Mouse (Mus musculus) neural tube, embryonic 15.5 days (tissue): ENCODE measurements around the gene Kcnj4. TPM values are rescaled to one million over a fixed set of nuclear protein-coding genes. Genes with fewer than 3 reads are reported as not detected.

Experiments
- ATAC-seq: fragments of 200-750 bp; cut with Nextera tagmentation; 2 replicates; pipeline ENCODE4 v1.8.0; 2017; ENCODE audit warnings: mild to moderate bottlenecking, moderate TSS enrichment, moderate library complexity; ENCODE audit not compliant: low FRiP score
- H3K27ac ChIP-seq: fragments of 300-500 bp; sonication (generic); replicated peaks from 2 replicates; pipeline ENCODE4 v1.5.1; 2015; ENCODE audit warnings: mild to moderate bottlenecking, inconsistent platforms
- H3K27me3 ChIP-seq: fragments of 300-500 bp; sonication (generic); replicated peaks from 2 replicates; pipeline ENCODE4 v1.6.1; 2015; ENCODE audit warnings: inconsistent platforms
- H3K36me3 ChIP-seq: fragments of 300-500 bp; sonication (generic); 2 replicates; pipeline ENCODE4 v1.6.1; 2015; ENCODE audit warnings: inconsistent platforms
- H3K4me1 ChIP-seq: fragments of 300-500 bp; sonication (generic); 2 replicates; pipeline ENCODE4 v1.6.1; 2015; ENCODE audit warnings: inconsistent platforms
- H3K4me2 ChIP-seq: fragments of 300-500 bp; sonication (generic); 2 replicates; pipeline ENCODE4 v1.6.1; 2015; ENCODE audit warnings: inconsistent platforms, mild to moderate bottlenecking, moderate library complexity
- H3K4me3 ChIP-seq: fragments of 300-500 bp; sonication (generic); replicated peaks from 2 replicates; pipeline ENCODE4 v1.5.1; 2015; ENCODE audit warnings: mild to moderate bottlenecking, inconsistent platforms
- H3K9ac ChIP-seq: fragments of 300-500 bp; sonication (generic); replicated peaks from 2 replicates; pipeline ENCODE4 v1.6.1; 2015; ENCODE audit warnings: mild to moderate bottlenecking, inconsistent platforms
- H3K9me3 ChIP-seq: fragments of 300-500 bp; sonication (generic); replicated peaks from 2 replicates; pipeline ENCODE4 v1.6.1; 2016; ENCODE audit warnings: inconsistent platforms
- whole genome bisulfite sequencing: fragments of 180-500 bp; shearing (Covaris S2); methylation state at CpG from one replicate; pipeline ENCODE4 v1.1.7; 2015; ENCODE audit warnings: mixed read lengths; 5-methylcytosine and 5-hydroxymethylcytosine counted together
- polyA plus RNA-seq: library from polyadenylated mRNA; unstranded; fragments of >200 nt; fragmentation: Nextera tagmentation; extraction: Ambion mirVana; gene quantifications from 2 replicates; pipeline ENCODE4 v1.2.1, GENCODE M21; 2015

The Kcnj4 gene
- polyA plus RNA-seq, 1 experiment from 2014 or later, result not detected

DNA sequence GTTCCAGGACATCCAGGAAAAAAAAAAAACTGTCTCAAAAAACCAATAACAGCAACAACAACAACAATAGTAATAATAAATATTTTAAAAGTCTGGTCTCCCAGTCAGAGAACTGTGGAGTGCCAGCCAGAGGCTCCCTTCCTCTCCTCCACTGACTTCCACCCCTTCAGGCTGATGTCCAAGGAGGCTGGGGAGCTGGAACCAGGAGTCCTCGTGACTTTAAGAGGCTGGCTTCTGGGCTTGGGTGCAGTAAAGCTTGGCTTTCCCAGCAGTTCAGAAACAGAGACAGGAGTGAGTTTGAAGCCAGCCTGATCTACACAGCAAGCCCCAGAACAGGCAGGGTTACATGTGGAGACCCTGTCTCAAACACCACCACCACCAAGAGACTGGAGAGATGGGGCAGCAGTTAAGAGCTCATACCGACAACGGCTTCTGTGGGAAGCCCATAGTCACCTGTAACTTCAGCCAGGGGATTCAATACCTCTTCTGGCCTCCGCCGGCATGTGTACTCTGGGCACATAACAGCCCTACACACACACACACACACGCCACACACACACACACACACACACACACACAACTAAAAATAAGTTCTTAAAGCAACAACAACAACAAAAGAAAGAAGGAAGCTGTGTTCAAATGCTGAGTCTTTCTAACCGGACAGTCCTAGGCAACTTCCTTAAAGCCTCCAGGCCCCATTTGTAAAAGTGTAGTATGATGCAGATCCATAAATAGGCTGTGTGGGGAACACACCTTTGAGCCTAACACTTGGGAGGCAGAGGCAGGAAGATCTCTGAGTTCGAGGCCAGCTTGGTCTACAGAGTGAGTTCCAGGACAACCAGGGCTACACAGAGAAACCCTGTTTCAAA lies 59.0 kb downstream of the Kcnj4 start:
- no peak for ATAC-seq
- H3K27me3 ChIP-seq, result no peaks in the 10 kb centered on the region
- H3K9me3 ChIP-seq, result no peaks in the 10 kb centered on the region
- H3K27ac ChIP-seq, result no peak overlapping the region
- H3K36me3 ChIP-seq, result no peaks in the 10 kb centered on the region
- no peak overlapping the region for H3K4me2 ChIP-seq
- WGBS, result 87% methylated on average over 8 of the region's 8 CpGs
- H3K4me1 ChIP-seq, result peaks cover 10% of the 10 kb centered on the region
- no peak overlapping the region for H3K4me3 ChIP-seq
- H3K9ac ChIP-seq, result no peak overlapping the region

DNA sequence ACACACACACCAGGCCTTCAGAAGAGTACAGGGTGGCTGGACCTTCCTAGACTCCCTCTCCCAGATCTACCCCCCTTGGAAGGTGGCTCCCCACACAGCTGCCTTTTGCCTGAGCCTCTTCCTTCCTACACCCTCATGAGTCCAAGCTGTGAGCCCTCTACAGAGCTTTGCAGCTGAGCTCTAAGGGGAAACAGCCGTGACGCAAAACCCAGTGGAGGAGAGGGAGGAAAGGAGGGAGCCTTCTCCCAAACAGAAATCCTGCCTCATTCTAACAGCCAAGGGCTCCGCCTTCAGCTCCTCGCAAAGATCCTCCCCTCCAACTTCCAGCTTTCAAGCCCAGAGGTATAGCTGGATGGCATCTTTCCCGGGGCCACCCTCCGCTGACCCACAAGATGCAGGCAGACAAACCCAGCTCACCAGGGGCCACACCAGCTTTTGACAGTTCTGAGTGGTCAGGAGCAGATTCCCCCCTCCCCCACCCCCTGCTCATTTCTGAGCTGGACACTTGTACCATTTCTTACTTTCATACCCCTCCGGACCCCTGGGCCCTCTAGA lies 61.1 kb downstream of the Kcnj4 start:
- 64% methylated on average over 7 of the region's 7 CpGs for WGBS
- Histone ChIP-seq H3K4me3 (no peak overlapping the region), H3K4me1 (peaks cover 30% of the 10 kb centered on the region), H3K36me3 (no peaks in the 10 kb centered on the region), H3K27ac (no peak overlapping the region), H3K9ac (no peak overlapping the region), H3K4me2 (no peak overlapping the region), H3K27me3 (no peaks in the 10 kb centered on the region), H3K9me3 (no peaks in the 10 kb centered on the region)
- no peak for ATAC-seq

DNA sequence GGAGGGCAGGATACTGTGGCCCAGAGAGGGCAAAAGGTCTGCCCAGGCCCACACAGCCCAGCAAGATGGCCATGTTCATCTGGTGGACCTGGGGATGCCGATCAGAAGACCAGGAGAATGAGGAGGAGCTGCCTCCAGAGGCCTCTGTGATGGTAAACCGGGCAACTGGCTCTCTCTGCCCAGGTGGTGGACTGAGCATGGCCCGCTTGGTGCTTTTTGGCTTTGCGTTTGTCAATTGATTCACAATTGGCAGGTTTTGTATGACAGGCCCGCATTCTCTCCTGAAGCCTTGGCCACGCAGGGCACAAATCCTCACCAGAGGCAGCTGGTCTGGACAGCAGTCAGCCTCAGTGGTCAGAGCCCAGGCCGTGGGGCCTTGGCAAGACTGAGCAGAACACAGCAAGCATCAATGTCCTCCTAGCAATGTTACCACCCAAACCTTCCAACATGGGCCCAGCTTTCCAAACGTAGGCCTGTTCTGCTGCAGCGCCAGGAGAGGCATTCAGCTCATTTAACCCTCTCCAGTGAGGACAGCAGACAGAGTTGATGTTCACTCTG lies 62.0 kb downstream of the Kcnj4 start:
- H3K27ac ChIP-seq, result no peak overlapping the region
- H3K9me3 ChIP-seq, result no peaks in the 10 kb centered on the region
- WGBS, result 81% methylated on average over 9 of the region's 9 CpGs
- ATAC-seq, result no peak
- H3K27me3 ChIP-seq, result no peaks in the 10 kb centered on the region
- H3K36me3 ChIP-seq, result peaks cover under 1% of the 10 kb centered on the region; the same call in 1 of the 2 replicates
- 0 out of 2 replicates have a peak overlapping the region, but pooled peaks have one; percentile 92 for H3K4me2 ChIP-seq
- H3K4me1 ChIP-seq, result peaks cover 39% of the 10 kb centered on the region
- no peak overlapping the region for H3K4me3 ChIP-seq
- no peak overlapping the region; the same call in 1 of the 2 replicates for H3K9ac ChIP-seq

DNA sequence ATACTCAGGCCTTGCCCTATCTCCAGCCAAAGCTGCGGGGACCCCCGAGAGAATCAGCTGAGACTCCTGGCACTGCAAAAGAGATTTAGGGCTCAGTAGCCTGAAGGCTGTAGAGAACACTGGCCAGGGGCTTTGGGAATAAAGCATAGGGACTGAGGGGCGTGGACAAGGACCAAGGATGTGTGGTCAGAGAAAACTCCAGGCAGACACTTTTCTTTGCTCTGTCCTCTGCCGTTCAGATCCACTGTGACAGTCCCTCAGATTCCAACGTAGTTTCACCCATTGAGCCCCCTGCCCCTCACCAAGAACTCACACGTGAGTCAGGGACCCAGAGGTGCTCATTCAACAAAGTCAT lies 62.8 kb downstream of the Kcnj4 start:
- H3K4me3 ChIP-seq, result peak overlapping the region; percentile 89
- peak overlapping the region; percentile 92 for H3K4me2 ChIP-seq
- WGBS, result under 1% methylated on average over 6 of the region's 6 CpGs
- peak overlapping the region; percentile 96 for H3K27ac ChIP-seq
- H3K9ac ChIP-seq, result peak overlapping the region; percentile 89
- H3K4me1 ChIP-seq, result peaks cover 47% of the 10 kb centered on the region
- H3K36me3 ChIP-seq, result peaks cover 9% of the 10 kb centered on the region; the same call in 1 of the 2 replicates
- ATAC-seq, result no peak
- H3K27me3 ChIP-seq, result no peaks in the 10 kb centered on the region
- H3K9me3 ChIP-seq, result no peaks in the 10 kb centered on the region

DNA sequence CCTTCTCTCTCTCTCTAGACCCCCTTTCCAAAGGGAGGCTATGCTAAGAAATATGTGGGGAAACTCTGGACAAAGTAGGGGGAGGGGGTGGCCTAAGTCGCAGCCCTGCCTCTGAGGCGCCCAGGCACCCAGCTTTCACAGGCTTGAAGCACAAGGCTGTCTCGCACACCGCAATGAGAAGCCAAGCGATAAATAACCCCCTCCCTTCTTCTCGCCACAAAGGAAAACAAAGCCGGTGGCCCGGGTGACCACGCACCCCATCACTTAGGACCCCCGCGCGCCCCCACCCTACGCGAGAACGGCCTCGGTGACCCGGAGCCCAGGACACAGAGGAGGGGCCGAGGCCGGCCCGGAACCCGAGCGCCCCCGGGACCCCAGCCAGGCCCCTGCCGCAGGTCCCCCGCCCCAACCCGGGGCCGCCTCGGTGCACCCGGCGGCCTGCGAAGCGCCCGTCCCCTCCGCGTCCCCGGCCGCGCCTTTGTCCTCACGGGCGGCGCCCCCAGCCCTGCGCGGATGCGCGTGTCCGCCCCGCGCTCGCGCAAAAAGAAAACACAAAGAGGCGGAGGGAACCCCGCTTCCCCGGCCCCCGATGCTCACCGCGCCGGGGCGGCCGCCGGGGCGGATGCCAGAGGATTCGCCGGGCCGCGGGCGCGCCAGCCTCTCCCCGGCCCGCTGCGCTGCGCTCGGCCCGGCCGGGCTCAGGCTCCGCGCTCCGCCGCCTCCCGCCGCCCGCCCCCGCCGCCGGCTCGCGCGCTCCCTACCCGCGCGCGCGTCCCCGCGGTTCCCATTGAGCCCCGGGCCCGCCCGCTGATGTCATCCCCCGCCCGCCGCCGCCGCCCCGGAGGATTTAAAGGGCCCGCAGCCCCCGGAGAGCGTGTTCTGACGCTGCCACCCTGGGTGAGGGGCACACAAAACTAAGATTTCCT lies 63.4 kb downstream of the Kcnj4 start:
- Histone ChIP-seq H3K36me3 (peaks cover 10% of the 10 kb centered on the region), H3K9me3 (no peaks in the 10 kb centered on the region), H3K27ac (peak overlapping the region; percentile 96), H3K4me1 (peaks cover 54% of the 10 kb centered on the region), H3K4me2 (peak overlapping the region; percentile 92), H3K9ac (peak overlapping the region; percentile 89), H3K4me3 (peak overlapping the region; percentile 89), H3K27me3 (no peaks in the 10 kb centered on the region)
- WGBS, result under 1% methylated on average over 65 of the region's 107 CpGs
- ATAC-seq, result peak; percentile 80

DNA sequence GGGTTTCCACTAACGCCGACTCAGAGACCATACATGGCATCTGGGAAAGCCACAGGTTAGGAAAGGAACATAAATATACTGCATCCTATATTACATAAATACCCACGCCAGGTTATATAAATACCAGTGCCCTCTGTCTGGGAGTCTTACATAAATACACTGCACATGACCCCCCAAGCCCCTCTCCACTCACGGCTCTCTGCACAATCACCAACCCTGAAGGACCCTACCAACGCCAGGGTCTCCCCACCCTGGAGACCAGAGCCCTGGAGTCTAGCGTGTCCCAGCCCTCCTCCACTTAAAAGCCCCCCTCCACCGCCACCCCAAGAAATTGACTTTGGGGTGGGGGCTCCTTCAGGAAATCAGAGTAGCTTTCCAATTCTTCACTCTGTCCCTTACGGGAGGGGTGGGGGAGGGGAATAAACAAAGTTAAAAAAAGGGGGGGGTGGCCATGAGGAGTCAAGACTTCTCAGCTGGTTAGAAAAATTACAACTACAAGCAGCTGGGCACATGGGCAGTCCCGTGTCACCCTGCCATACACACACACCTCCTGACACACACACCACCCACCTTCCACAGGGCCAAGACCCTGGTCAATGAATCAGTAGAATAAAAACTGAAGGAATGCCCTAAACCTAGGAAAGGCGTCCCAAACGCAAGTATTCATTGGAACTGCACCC lies 64.2 kb downstream of the Kcnj4 start:
- Histone ChIP-seq H3K4me3 (peak overlapping the region; percentile 89), H3K9me3 (no peaks in the 10 kb centered on the region), H3K27ac (peak overlapping the region; percentile 96), H3K27me3 (no peaks in the 10 kb centered on the region), H3K9ac (peak overlapping the region; percentile 89), H3K36me3 (peaks cover 12% of the 10 kb centered on the region), H3K4me2 (peak overlapping the region; percentile 92), H3K4me1 (peaks cover 62% of the 10 kb centered on the region)
- ATAC-seq, result peak; percentile 22
- WGBS, result 10% methylated on average over 11 of the region's 11 CpGs

DNA sequence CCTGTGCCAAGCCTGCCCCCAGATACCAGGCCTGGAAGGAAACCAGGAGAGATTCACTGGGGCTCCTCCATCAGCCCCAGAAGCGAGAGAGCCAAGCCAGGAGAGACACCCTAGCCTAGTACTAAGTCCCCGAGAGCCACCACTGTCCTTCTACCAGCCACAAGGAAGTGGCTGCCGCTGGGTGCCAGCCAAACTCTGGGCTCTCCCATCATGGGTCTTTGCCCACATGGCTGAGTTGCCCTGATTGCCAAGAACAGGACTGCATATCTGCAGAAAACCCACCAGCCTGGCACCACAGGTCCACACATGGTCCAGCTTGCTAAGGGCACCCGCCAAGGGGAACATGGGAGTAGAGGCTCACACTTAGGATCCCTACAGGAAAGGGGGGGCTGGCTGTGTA lies 64.8 kb downstream of the Kcnj4 start:
- Histone ChIP-seq H3K4me3 (peak overlapping the region; percentile 89), H3K4me1 (peaks cover 67% of the 10 kb centered on the region), H3K27me3 (no peaks in the 10 kb centered on the region), H3K27ac (peak overlapping the region; percentile 28; the same call in 1 of the 2 replicates), H3K36me3 (peaks cover 18% of the 10 kb centered on the region), H3K9ac (peak overlapping the region; percentile 89), H3K4me2 (peak overlapping the region; percentile 92), H3K9me3 (no peaks in the 10 kb centered on the region)
- 60% methylated on average over 4 of the region's 4 CpGs for WGBS
- no peak for ATAC-seq

DNA sequence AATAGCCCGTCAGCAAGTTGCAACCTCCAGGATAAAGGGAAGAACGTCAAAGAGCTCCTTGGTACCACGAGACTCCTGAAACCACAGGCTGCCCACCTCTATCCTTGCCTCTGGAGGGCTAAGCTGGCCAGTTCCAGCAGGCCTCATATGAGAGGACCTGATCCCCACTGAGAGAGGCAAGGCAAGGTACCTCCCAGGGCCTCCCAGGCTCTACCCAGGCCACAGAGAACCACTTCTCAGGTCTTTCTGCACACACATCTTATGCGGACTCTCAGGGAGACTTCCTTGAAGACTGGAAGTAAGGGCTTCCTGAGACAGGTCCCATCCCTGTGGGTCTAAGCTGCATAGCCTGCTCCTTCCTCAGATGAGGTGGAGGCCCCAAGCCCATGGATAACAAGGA lies 65.7 kb downstream of the Kcnj4 start:
- 0 out of 2 replicates have a peak overlapping the region, but pooled peaks have one; percentile 1 for H3K27ac ChIP-seq
- H3K27me3 ChIP-seq, result no peaks in the 10 kb centered on the region
- WGBS, result 64% methylated on average over 4 of the region's 4 CpGs
- ATAC-seq, result no peak
- H3K4me3 ChIP-seq, result peak overlapping the region; percentile 89
- H3K9me3 ChIP-seq, result no peaks in the 10 kb centered on the region
- peak overlapping the region; percentile 92 for H3K4me2 ChIP-seq
- peak overlapping the region; percentile 32; the same call in 1 of the 2 replicates for H3K9ac ChIP-seq
- peaks cover 26% of the 10 kb centered on the region for H3K36me3 ChIP-seq
- H3K4me1 ChIP-seq, result peaks cover 76% of the 10 kb centered on the region

DNA sequence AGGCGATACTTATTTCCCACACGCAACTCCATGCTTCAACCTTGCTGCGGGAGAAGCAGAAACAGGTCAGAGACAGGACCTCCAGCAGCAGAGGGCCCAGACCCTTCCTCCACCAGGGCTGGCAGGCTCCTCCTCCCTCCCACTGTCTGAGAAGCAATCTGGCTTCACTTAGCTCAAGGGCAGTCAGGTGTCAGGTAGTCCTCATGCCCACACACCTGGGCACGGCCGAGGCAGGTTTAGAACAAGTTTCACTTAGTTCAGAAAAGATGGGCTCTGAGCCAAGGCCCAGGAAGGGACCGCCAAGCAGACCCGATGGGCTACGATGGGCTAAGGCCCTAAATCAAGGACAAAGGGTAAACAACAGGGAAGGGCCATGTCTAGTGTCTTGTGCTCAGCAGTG lies 66.2 kb downstream of the Kcnj4 start:
- WGBS, result 62% methylated on average over 8 of the region's 8 CpGs
- H3K36me3 ChIP-seq, result peaks cover 32% of the 10 kb centered on the region
- H3K27me3 ChIP-seq, result no peaks in the 10 kb centered on the region
- H3K9ac ChIP-seq, result peak overlapping the region; percentile 32
- no peak for ATAC-seq
- no peak overlapping the region; the same call in 1 of the 2 replicates for H3K27ac ChIP-seq
- no peak overlapping the region; the same call in 1 of the 2 replicates for H3K4me3 ChIP-seq
- peaks cover 77% of the 10 kb centered on the region for H3K4me1 ChIP-seq
- peak overlapping the region; percentile 92 for H3K4me2 ChIP-seq
- H3K9me3 ChIP-seq, result no peaks in the 10 kb centered on the region

DNA sequence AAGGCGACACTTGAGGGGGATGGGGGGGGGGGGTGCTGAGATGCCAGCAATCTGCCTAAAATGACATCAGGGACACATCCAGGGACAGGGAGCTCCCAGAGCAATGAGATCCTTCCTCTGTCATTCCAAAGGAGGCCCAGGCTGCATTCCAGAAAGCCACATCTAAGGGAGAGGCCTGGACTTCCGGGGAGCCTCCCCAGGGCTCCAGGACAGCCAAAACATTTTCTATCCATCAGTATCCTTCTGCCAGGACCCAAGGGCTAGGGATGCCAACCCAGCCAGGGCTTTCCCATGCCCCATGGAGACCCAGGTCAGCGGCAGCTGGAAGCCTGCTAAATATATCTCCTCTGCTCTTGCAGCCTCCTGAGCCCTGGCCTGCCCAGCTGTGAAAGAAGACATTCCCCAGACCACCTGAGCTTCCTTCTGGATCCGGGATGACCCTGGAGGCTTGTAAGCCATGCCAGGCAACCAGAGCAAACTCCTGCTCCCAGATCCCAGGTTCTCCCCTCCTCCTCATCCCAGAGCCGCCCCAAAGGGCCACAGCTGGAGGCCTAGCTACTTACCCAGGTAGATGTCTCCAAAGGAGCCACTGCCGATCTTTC lies 66.7 kb downstream of the Kcnj4 start:
- Histone ChIP-seq H3K4me2 (peak overlapping the region; percentile 92), H3K9me3 (no peaks in the 10 kb centered on the region), H3K9ac (peak overlapping the region; percentile 28), H3K36me3 (peaks cover 34% of the 10 kb centered on the region), H3K27ac (no peak overlapping the region; the same call in 1 of the 2 replicates), H3K27me3 (no peaks in the 10 kb centered on the region), H3K4me3 (no peak overlapping the region; the same call in 1 of the 2 replicates), H3K4me1 (peaks cover 77% of the 10 kb centered on the region)
- 78% methylated on average over 6 of the region's 6 CpGs for WGBS
- ATAC-seq, result no peak
